Mouse (Mus musculus): ENCODE measurements at regions not wholly inside any gene's neighbourhood (a gene's known extent, or its start where the extent isn't known, plus 50 kb on each side); places are given as distances from the start of the nearest gene placed in this dataset.

DNA sequence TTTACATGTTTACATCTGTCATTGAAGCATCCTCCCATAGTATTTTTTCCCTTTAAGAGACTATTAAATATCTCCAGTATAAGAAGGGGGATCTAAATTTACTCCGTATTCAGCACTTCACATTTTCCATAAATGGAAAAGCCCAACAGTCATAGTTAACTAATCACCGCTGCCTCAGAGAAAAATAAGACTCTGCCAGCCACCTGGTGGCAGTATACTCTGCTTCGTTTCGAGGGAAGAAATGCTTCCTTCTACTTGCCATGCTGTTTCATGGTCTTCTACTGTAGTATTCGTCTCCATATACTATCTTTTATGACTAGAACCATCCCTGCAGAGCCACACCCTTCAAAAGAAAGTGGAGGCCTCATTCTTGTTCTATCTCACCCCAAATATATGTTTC, 52.0 kb upstream of the Tro start:
- TF ChIP-seq POLR2A (IDR thresholded peaks at IDR 0.05; ENCODE audit: borderline replicate concordance, insufficient read depth, low read length) = no peak
- 0 out of 2 replicates have a peak, but pooled peaks have one; percentile 2 for TF ChIP-seq CTCF (IDR thresholded peaks at IDR 0.05; ENCODE audit: borderline replicate concordance, insufficient read depth, low read depth, low read length)

Measured in cerebellum, adult 2 months (tissue).